Mouse (Mus musculus) midbrain, postnatal 0 days (tissue): ENCODE data around the gene Snupn. TPM values are rescaled to one million over a fixed set of nuclear protein-coding genes. Genes with fewer than 3 reads are reported as not detected.

ENCODE experiments used
- ATAC-seq: fragments of 200-750 bp; cut with Nextera tagmentation; 2 replicates; pipeline ENCODE4 v1.8.0; 2017; ENCODE audit warnings: moderate number of reproducible peaks, mild to moderate bottlenecking, moderate TSS enrichment, moderate library complexity; ENCODE audit not compliant: low FRiP score
- DNase-seq: peaks from one replicate; pipeline ENCODE4 v3.0.0-alpha.2; 2015; ENCODE audit warnings: low spot score
- H3K27ac ChIP-seq: fragments of 300-500 bp; sonication (generic); 2 replicates; pipeline ENCODE4 v1.5.1; 2014; ENCODE audit warnings: low read depth, mild to moderate bottlenecking, low read length, mixed read lengths
- H3K27me3 ChIP-seq: fragments of 300-500 bp; sonication (generic); 2 replicates; pipeline ENCODE4 v1.6.1; 2014; ENCODE audit warnings: low read length, control low read depth, mixed read lengths; ENCODE audit not compliant: insufficient read depth
- H3K36me3 ChIP-seq: fragments of 300-500 bp; sonication (generic); 2 replicates; pipeline ENCODE4 v1.6.1; 2014; ENCODE audit warnings: low read length, control low read depth, mixed read lengths; ENCODE audit not compliant: insufficient read depth
- H3K4me1 ChIP-seq: fragments of 300-500 bp; sonication (generic); 2 replicates; pipeline ENCODE4 v1.6.1; 2014; ENCODE audit warnings: mild to moderate bottlenecking, control low read depth, antibody characterized with exemption, low read length, mixed read lengths; ENCODE audit not compliant: insufficient read depth
- H3K4me2 ChIP-seq: fragments of 300-500 bp; sonication (generic); 2 replicates; pipeline ENCODE4 v1.6.1; 2014; ENCODE audit warnings: low read depth, mild to moderate bottlenecking, low read length, mixed read lengths; ENCODE audit not compliant: poor library complexity, severe bottlenecking
- H3K4me3 ChIP-seq: fragments of 300-500 bp; sonication (generic); 2 replicates; pipeline ENCODE4 v1.5.1; 2014; ENCODE audit warnings: low read depth, mild to moderate bottlenecking, low read length, moderate library complexity
- H3K9ac ChIP-seq: fragments of 300-500 bp; sonication (generic); replicated peaks from 2 replicates; pipeline ENCODE4 v1.6.1; 2014; ENCODE audit warnings: mild to moderate bottlenecking, low read length, moderate library complexity, mixed read lengths; ENCODE audit not compliant: poor library complexity, severe bottlenecking
- H3K9me3 ChIP-seq: fragments of 300-500 bp; sonication (generic); 2 replicates; pipeline ENCODE4 v1.6.1; 2016; ENCODE audit warnings: low read length, control low read depth
- CTCF ChIP-seq: IDR thresholded peaks from 2 replicates; pipeline ENCODE4 v1.5.1; 2016; ENCODE audit warnings: antibody characterized with exemption, mild to moderate bottlenecking
- WGBS: fragments of 180-500 bp; shearing (Covaris S2); extraction: QIAGEN DNeasy Blood & Tissue Kit; methylation state at CpG from one replicate; pipeline ENCODE4 v1.1.7; 2014; 5-methylcytosine and 5-hydroxymethylcytosine counted together
- polyA plus RNA-seq: library from polyadenylated mRNA; unstranded; fragments of >200 nt; fragmentation: Nextera tagmentation; extraction: Ambion mirVana; gene quantifications from 2 replicates; pipeline ENCODE4 v1.2.1, GENCODE M21; 2015
- total RNA-seq: library from RNA; depleted of rRNA; stranded (reverse); fragments of >200 nt; gene quantifications from 2 replicates; pipeline ENCODE4 v1.2.3, GENCODE M21; 2014; rRNA removed

The Snupn gene
- total and polyA plus RNA-seq, 2 experiments from 2014 or later = 12.7 to 20.5 TPM

GRCm38 (mm10) chr9:57031756-57032155, 81.1 kb downstream of the Snupn start:
- 97% methylated on average over 1 of the region's 1 CpGs for WGBS
- no peaks in the 10 kb centered on the region for H3K9me3 ChIP-seq
- H3K36me3 ChIP-seq = peaks cover 28% of the 10 kb centered on the region
- no peak overlapping the region for H3K4me3 ChIP-seq
- no peak for TF ChIP-seq CTCF
- H3K9ac ChIP-seq = no peak overlapping the region
- no peaks in the 10 kb centered on the region for H3K4me1 ChIP-seq
- no peak for ATAC-seq
- no peak overlapping the region for H3K27ac ChIP-seq
- no peak overlapping the region for H3K4me2 ChIP-seq
- no peaks in the 10 kb centered on the region for H3K27me3 ChIP-seq
- no peak for DNase-seq

Other genes with a start within 250 kb of the Snupn start
- 145 and 192 TPM in 2 replicates for gene Lingo1, start 154.4 kb upstream of the Snupn start, total RNA-seq
- gene Lingo1, start 154.4 kb upstream of the Snupn start, polyA plus RNA-seq = 110 and 114 TPM in 2 replicates
- gene Odf3l1, start 86.2 kb upstream of the Snupn start, total RNA-seq = 0.28 TPM in 1 of 2 replicates, not detected in the other
- 0.25 TPM in 1 of 2 replicates, not detected in the other for gene Odf3l1, start 86.2 kb upstream of the Snupn start, polyA plus RNA-seq
- 31.6 and 37.3 TPM in 2 replicates for gene Cspg4, start 85.8 kb upstream of the Snupn start, total RNA-seq
- gene Cspg4, start 85.8 kb upstream of the Snupn start, polyA plus RNA-seq = 7.5 and 8.7 TPM in 2 replicates
- gene Snx33, start 22.5 kb upstream of the Snupn start, total RNA-seq = 5.7 and 7.3 TPM in 2 replicates
- 1.6 and 1.7 TPM in 2 replicates for gene Snx33, start 22.5 kb upstream of the Snupn start, polyA plus RNA-seq
- gene Imp3, start 13.4 kb upstream of the Snupn start, total RNA-seq = 131 and 133 TPM in 2 replicates
- 77.2 and 80.3 TPM in 2 replicates for gene Imp3, start 13.4 kb upstream of the Snupn start, polyA plus RNA-seq
- 44.4 and 52.2 TPM in 2 replicates for gene Ptpn9, start 44.0 kb downstream of the Snupn start, total RNA-seq
- 20.5 and 21.5 TPM in 2 replicates for gene Ptpn9, start 44.0 kb downstream of the Snupn start, polyA plus RNA-seq
- gene Sin3a, start 121.2 kb downstream of the Snupn start, total RNA-seq = 46.7 and 85.7 TPM in 2 replicates
- 13.4 and 14.6 TPM in 2 replicates for gene Sin3a, start 121.2 kb downstream of the Snupn start, polyA plus RNA-seq
- gene Man2c1, start 179.8 kb downstream of the Snupn start, total RNA-seq = 161 and 186 TPM in 2 replicates
- 69.9 and 79.3 TPM in 2 replicates for gene Man2c1, start 179.8 kb downstream of the Snupn start, polyA plus RNA-seq
- gene Neil1, start 197.4 kb downstream of the Snupn start, total RNA-seq = 6.1 and 7.8 TPM in 2 replicates
- gene Neil1, start 197.4 kb downstream of the Snupn start, polyA plus RNA-seq = 6.2 TPM in 2 replicates
- gene Commd4, start 207.5 kb downstream of the Snupn start, total RNA-seq = 56.9 and 72.8 TPM in 2 replicates
- gene Commd4, start 207.5 kb downstream of the Snupn start, polyA plus RNA-seq = 184 and 201 TPM in 2 replicates